Mouse (Mus musculus): Measurements from ENCODE around the gene Reep1. TPM values are rescaled to one million over a fixed set of nuclear protein-coding genes. Genes with fewer than 3 reads are reported as not detected.

Gene Reep1
- total RNA-seq (2014; rRNA removed), result 319 and 402 TPM in 2 replicates
- 187 and 243 TPM in 2 replicates for polyA plus RNA-seq (2015; fragmentation: Nextera tagmentation; extraction: Ambion mirVana)

GRCm38 (mm10) chr6:71707511-71708501 lies at the start of gene Reep1:
Gene Reep1 (plus strand): TSS chr6:71707561.
- no peaks in the 10 kb centered on the region for H3K36me3 ChIP-seq (ENCODE audit: insufficient read depth)
- TF ChIP-seq CTCF (IDR thresholded peaks at IDR 0.05; ENCODE audit: low read depth), result peak; percentile 23; the same call in 1 of the 2 replicates
- H3K27ac ChIP-seq (ENCODE audit: low read depth, low read length), result peak within 1 kb of the TSS; percentile 93
- H3K4me3 ChIP-seq (ENCODE audit: low read depth, low read length), result peak within 1 kb of the TSS; percentile 79
- DNase-seq (peak; percentile 77), ATAC-seq (peak; percentile 89)
- H3K9me3 ChIP-seq (ENCODE audit: low read length), result no peaks in the 10 kb centered on the region
- H3K9ac ChIP-seq, result peak within 1 kb of the TSS; percentile 98
- peaks cover 9% of the 10 kb centered on the region; the same call in 1 of the 2 replicates for H3K4me1 ChIP-seq (ENCODE audit: insufficient read depth)
- H3K4me2 ChIP-seq (ENCODE audit: low read depth), result peak within 1 kb of the TSS; percentile 78
- under 1% methylated on average over 87 of the region's 91 CpGs for WGBS
- no peaks in the 10 kb centered on the region for H3K27me3 ChIP-seq (ENCODE audit: insufficient read depth, low read length)

GRCm38 (mm10) chr6:71658290-71658689 lies 49.1 kb upstream of the Reep1 start:
- DNase-seq, result no peak
- no peak for TF ChIP-seq CTCF (IDR thresholded peaks at IDR 0.05; ENCODE audit: low read depth)
- no peak for ATAC-seq
- H3K27ac ChIP-seq (ENCODE audit: low read depth, low read length), result no peak overlapping the region
- 63% methylated on average over 2 of the region's 2 CpGs for WGBS
- H3K9me3 ChIP-seq (ENCODE audit: low read length), result no peaks in the 10 kb centered on the region
- no peaks in the 10 kb centered on the region for H3K27me3 ChIP-seq (ENCODE audit: insufficient read depth, low read length)
- H3K4me3 ChIP-seq (ENCODE audit: low read depth, low read length), result no peak overlapping the region
- H3K36me3 ChIP-seq (ENCODE audit: insufficient read depth), result no peaks in the 10 kb centered on the region
- H3K4me1 ChIP-seq (ENCODE audit: insufficient read depth), result no peaks in the 10 kb centered on the region
- H3K4me2 ChIP-seq (ENCODE audit: low read depth), result no peak overlapping the region
- no peak overlapping the region for H3K9ac ChIP-seq

- TF ChIP-seq CTCF (IDR thresholded peaks at IDR 0.05; ENCODE audit: low read depth), result no peak
- Histone ChIP-seq H3K9me3 (ENCODE audit: low read length) (no peaks in the 10 kb centered on the region), H3K4me2 (ENCODE audit: low read depth) (no peak overlapping the region), H3K27ac (ENCODE audit: low read depth, low read length) (no peak overlapping the region), H3K36me3 (ENCODE audit: insufficient read depth) (no peaks in the 10 kb centered on the region), H3K9ac (no peak overlapping the region), H3K27me3 (ENCODE audit: insufficient read depth, low read length) (no peaks in the 10 kb centered on the region), H3K4me1 (ENCODE audit: insufficient read depth) (no peaks in the 10 kb centered on the region), H3K4me3 (ENCODE audit: low read depth, low read length) (no peak overlapping the region)
- 62% methylated on average over 1 of the region's 1 CpGs for WGBS
- DNase-seq, result no peak
- ATAC-seq, result no peak
Measured at GRCm38 (mm10) chr6:71664511-71664910, 42.9 kb upstream of the Reep1 start.

- Histone ChIP-seq H3K9ac (no peak overlapping the region), H3K27me3 (ENCODE audit: insufficient read depth, low read length) (no peaks in the 10 kb centered on the region), H3K9me3 (ENCODE audit: low read length) (no peaks in the 10 kb centered on the region), H3K4me2 (ENCODE audit: low read depth) (no peak overlapping the region), H3K4me3 (ENCODE audit: low read depth, low read length) (no peak overlapping the region), H3K36me3 (ENCODE audit: insufficient read depth) (no peaks in the 10 kb centered on the region), H3K27ac (ENCODE audit: low read depth, low read length) (no peak overlapping the region), H3K4me1 (ENCODE audit: insufficient read depth) (no peaks in the 10 kb centered on the region)
- 67% methylated on average over 2 of the region's 2 CpGs for WGBS
- DNase-seq (no peak), ATAC-seq (no peak)
- no peak for TF ChIP-seq CTCF (IDR thresholded peaks at IDR 0.05; ENCODE audit: low read depth)
Measured at GRCm38 (mm10) chr6:71673166-71673565, 34.2 kb upstream of the Reep1 start.

- H3K4me3 ChIP-seq (ENCODE audit: low read depth, low read length), result no peak overlapping the region
- H3K4me1 ChIP-seq (ENCODE audit: insufficient read depth), result no peaks in the 10 kb centered on the region
- no peak overlapping the region for H3K9ac ChIP-seq
- 66% methylated on average over 7 of the region's 7 CpGs for WGBS
- H3K27me3 ChIP-seq (ENCODE audit: insufficient read depth, low read length), result no peaks in the 10 kb centered on the region
- ATAC-seq (no peak), DNase-seq (no peak)
- H3K9me3 ChIP-seq (ENCODE audit: low read length), result no peaks in the 10 kb centered on the region
- H3K27ac ChIP-seq (ENCODE audit: low read depth, low read length), result no peak overlapping the region
- no peak overlapping the region for H3K4me2 ChIP-seq (ENCODE audit: low read depth)
- H3K36me3 ChIP-seq (ENCODE audit: insufficient read depth), result no peaks in the 10 kb centered on the region
- no peak for TF ChIP-seq CTCF (IDR thresholded peaks at IDR 0.05; ENCODE audit: low read depth)
Measured at GRCm38 (mm10) chr6:71678891-71679290, 28.5 kb upstream of the Reep1 start.

GRCm38 (mm10) chr6:71695150-71695549 lies 12.2 kb upstream of the Reep1 start:
- Histone ChIP-seq H3K9me3 (ENCODE audit: low read length) (no peaks in the 10 kb centered on the region), H3K4me1 (ENCODE audit: insufficient read depth) (no peaks in the 10 kb centered on the region), H3K27me3 (ENCODE audit: insufficient read depth, low read length) (no peaks in the 10 kb centered on the region), H3K9ac (no peak overlapping the region), H3K4me3 (ENCODE audit: low read depth, low read length) (no peak overlapping the region), H3K4me2 (ENCODE audit: low read depth) (no peak overlapping the region), H3K36me3 (ENCODE audit: insufficient read depth) (no peaks in the 10 kb centered on the region), H3K27ac (ENCODE audit: low read depth, low read length) (no peak overlapping the region)
- DNase-seq, result no peak
- ATAC-seq, result no peak
- 95% methylated on average over 2 of the region's 2 CpGs for WGBS
- TF ChIP-seq CTCF (IDR thresholded peaks at IDR 0.05; ENCODE audit: low read depth), result no peak

GRCm38 (mm10) chr6:71695599-71695998 lies 11.8 kb upstream of the Reep1 start:
- no peak for TF ChIP-seq CTCF (IDR thresholded peaks at IDR 0.05; ENCODE audit: low read depth)
- no peaks in the 10 kb centered on the region for H3K9me3 ChIP-seq (ENCODE audit: low read length)
- ATAC-seq (no peak), DNase-seq (no peak)
- no peak overlapping the region for H3K4me3 ChIP-seq (ENCODE audit: low read depth, low read length)
- H3K4me1 ChIP-seq (ENCODE audit: insufficient read depth), result no peaks in the 10 kb centered on the region
- H3K4me2 ChIP-seq (ENCODE audit: low read depth), result no peak overlapping the region
- H3K27me3 ChIP-seq (ENCODE audit: insufficient read depth, low read length), result no peaks in the 10 kb centered on the region
- H3K9ac ChIP-seq, result no peak overlapping the region
- H3K27ac ChIP-seq (ENCODE audit: low read depth, low read length), result no peak overlapping the region
- H3K36me3 ChIP-seq (ENCODE audit: insufficient read depth), result no peaks in the 10 kb centered on the region
- 31% methylated on average over 3 of the region's 3 CpGs for whole genome bisulfite sequencing

Data from forebrain, postnatal 0 days (tissue).